Mouse (Mus musculus): ENCODE results near the gene Zfp827.

DNA sequence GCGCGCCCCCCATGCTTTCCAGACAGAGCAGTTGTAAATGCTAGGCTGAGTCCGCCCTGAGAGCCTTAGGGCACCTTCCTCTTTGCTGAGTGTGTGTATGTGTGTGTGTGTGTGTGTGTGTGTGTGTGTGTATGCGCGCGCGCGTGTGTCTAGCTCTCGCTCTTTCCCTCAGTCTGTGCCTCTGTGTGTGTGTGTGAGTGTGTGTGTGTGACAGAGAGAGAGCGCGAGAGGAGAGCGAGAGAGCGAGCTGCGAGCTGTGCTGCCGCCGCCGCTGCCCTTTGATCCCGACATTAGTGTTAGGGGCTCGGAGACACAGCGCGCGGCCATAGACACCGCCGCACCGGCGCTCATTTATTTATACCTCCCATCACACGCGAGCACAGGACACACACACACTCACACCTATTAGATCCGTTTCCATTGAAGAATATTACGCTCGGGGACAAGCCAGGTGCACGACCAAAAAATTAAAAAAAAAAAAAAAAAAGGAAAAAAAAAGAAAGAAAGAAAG, at the start of gene Zfp827:
- TF ChIP-seq CTCF (conservative IDR thresholded peaks at IDR 0.05; ENCODE audit: insufficient read depth, insufficient read length, low read depth, low read length) (no peak), POLR2A (IDR thresholded peaks at IDR 0.05; ENCODE audit: low read depth, low read length) (peak; percentile 49)
